Mouse (Mus musculus) forebrain, embryonic 12.5 days (tissue): ENCODE data around the gene Mark2. TPM values are rescaled to one million over a fixed set of nuclear protein-coding genes. Genes with fewer than 3 reads are reported as not detected.

Source experiments
- ATAC-seq: fragments of 200-750 bp; cut with Nextera tagmentation; 2 replicates; pipeline ENCODE4 v1.8.0; 2017; ENCODE audit warnings: moderate TSS enrichment; ENCODE audit not compliant: low FRiP score
- H3K27ac ChIP-seq: fragments of 300-500 bp; sonication (generic); 2 replicates; pipeline ENCODE4 v1.5.1; 2016; ENCODE audit warnings: mild to moderate bottlenecking
- H3K27me3 ChIP-seq: fragments of 300-500 bp; sonication (generic); 2 replicates; pipeline ENCODE4 v1.6.1; 2016; ENCODE audit warnings: mild to moderate bottlenecking
- H3K36me3 ChIP-seq: fragments of 300-500 bp; sonication (generic); replicated peaks from 2 replicates; pipeline ENCODE4 v1.6.1; 2016; ENCODE audit warnings: mild to moderate bottlenecking
- H3K4me1 ChIP-seq: fragments of 300-500 bp; sonication (generic); 2 replicates; pipeline ENCODE4 v1.6.1; 2016
- H3K4me2 ChIP-seq: fragments of 300-500 bp; sonication (generic); 2 replicates; pipeline ENCODE4 v1.6.1; 2016; ENCODE audit warnings: mild to moderate bottlenecking, moderate library complexity
- H3K4me3 ChIP-seq: fragments of 300-500 bp; sonication (generic); replicated peaks from 2 replicates; pipeline ENCODE4 v1.5.1; 2016; ENCODE audit warnings: mild to moderate bottlenecking
- H3K9ac ChIP-seq: fragments of 300-500 bp; sonication (generic); 2 replicates; pipeline ENCODE4 v1.6.1; 2016; ENCODE audit warnings: mild to moderate bottlenecking
- H3K9me3 ChIP-seq: fragments of 300-500 bp; sonication (generic); 2 replicates; pipeline ENCODE4 v1.6.1; 2016
- WGBS: fragments of 180-500 bp; shearing (Covaris S2); methylation state at CpG from one replicate; pipeline ENCODE4 v1.1.7; 2016; 5-methylcytosine and 5-hydroxymethylcytosine counted together
- polyA plus RNA-seq: library from polyadenylated mRNA; unstranded; fragments of >200 nt; fragmentation: Nextera tagmentation; extraction: Ambion mirVana; gene quantifications from 2 replicates; pipeline ENCODE4 v1.2.1, GENCODE M21; 2016

Mark2 gene
- polyA plus RNA-seq, 1 experiment from 2014 or later = 53.5 TPM

DNA sequence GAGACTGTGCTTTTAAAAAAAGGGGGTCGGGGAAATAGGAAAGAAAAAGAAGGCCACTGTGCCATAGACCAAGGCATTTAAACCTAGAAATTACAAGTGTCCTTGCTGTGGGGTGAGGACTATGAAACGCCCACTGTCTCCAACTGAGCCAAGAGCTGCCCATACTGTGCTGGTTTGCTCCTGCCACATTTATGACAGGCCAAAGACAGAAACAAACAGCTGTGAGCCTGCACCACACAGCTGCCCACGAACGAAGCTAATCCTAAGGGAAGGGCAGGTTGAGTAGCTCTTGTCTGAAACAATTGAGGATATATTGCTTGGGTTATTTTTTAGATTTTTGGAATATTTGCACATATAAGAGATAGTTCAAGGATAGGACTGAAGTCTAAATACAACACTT, 24.8 kb downstream of the Mark2 start:
- ATAC-seq = no peak
- H3K9me3 ChIP-seq = no peaks in the 10 kb centered on the region
- H3K4me2 ChIP-seq = no peak overlapping the region
- H3K36me3 ChIP-seq = no peaks in the 10 kb centered on the region
- H3K4me1 ChIP-seq = peaks cover 11% of the 10 kb centered on the region
- no peak overlapping the region for H3K4me3 ChIP-seq
- no peaks in the 10 kb centered on the region for H3K27me3 ChIP-seq
- WGBS = 89% methylated on average over 4 of the region's 4 CpGs
- H3K27ac ChIP-seq = no peak overlapping the region
- no peak overlapping the region for H3K9ac ChIP-seq

- Histone ChIP-seq H3K4me3 (no peak overlapping the region), H3K9me3 (no peaks in the 10 kb centered on the region), H3K4me2 (no peak overlapping the region), H3K27me3 (no peaks in the 10 kb centered on the region), H3K36me3 (no peaks in the 10 kb centered on the region), H3K9ac (no peak overlapping the region), H3K4me1 (peaks cover 17% of the 10 kb centered on the region), H3K27ac (no peak overlapping the region)
- ATAC-seq = no peak
- 74% methylated on average over 4 of the region's 4 CpGs for WGBS
Observed at GRCm38 (mm10) chr19:7315587-7315984, 26.1 kb downstream of the Mark2 start.

GRCm38 (mm10) chr19:7314976-7315586, 26.6 kb downstream of the Mark2 start:
- Histone ChIP-seq H3K27ac (no peak overlapping the region), H3K27me3 (no peaks in the 10 kb centered on the region)

GRCm38 (mm10) chr19:7313660-7314059, 28.0 kb downstream of the Mark2 start:
- WGBS = 89% methylated on average over 2 of the region's 2 CpGs
- ATAC-seq = no peak
- H3K27ac ChIP-seq = no peak overlapping the region
- H3K9me3 ChIP-seq = no peaks in the 10 kb centered on the region
- H3K27me3 ChIP-seq = no peaks in the 10 kb centered on the region
- H3K36me3 ChIP-seq = no peaks in the 10 kb centered on the region
- H3K4me2 ChIP-seq = no peak overlapping the region
- peaks cover 35% of the 10 kb centered on the region for H3K4me1 ChIP-seq
- no peak overlapping the region for H3K9ac ChIP-seq
- H3K4me3 ChIP-seq = no peak overlapping the region

More at GRCm38 (mm10) chr19:7314976-7315586, 26.6 kb downstream of the Mark2 start:
- Histone ChIP-seq H3K4me1 (peaks cover 22% of the 10 kb centered on the region), H3K4me3 (no peak overlapping the region), H3K4me2 (no peak overlapping the region), H3K36me3 (no peaks in the 10 kb centered on the region), H3K9ac (no peak overlapping the region), H3K9me3 (no peaks in the 10 kb centered on the region)
- WGBS = 91% methylated on average over 8 of the region's 8 CpGs
- no peak for ATAC-seq

- Histone ChIP-seq H3K27me3 (no peaks in the 10 kb centered on the region), H3K4me2 (no peak overlapping the region), H3K27ac (peak overlapping the region; percentile 26; the same call in 1 of the 2 replicates), H3K4me3 (no peak overlapping the region), H3K9ac (no peak overlapping the region), H3K9me3 (no peaks in the 10 kb centered on the region), H3K36me3 (no peaks in the 10 kb centered on the region), H3K4me1 (peaks cover 54% of the 10 kb centered on the region)
- WGBS = 43% methylated on average over 10 of the region's 10 CpGs
- ATAC-seq = no peak
Observed at GRCm38 (mm10) chr19:7311306-7311705, 30.4 kb downstream of the Mark2 start.

- Histone ChIP-seq H3K36me3 (no peaks in the 10 kb centered on the region), H3K4me2 (no peak overlapping the region), H3K4me3 (no peak overlapping the region), H3K4me1 (peaks cover 48% of the 10 kb centered on the region), H3K27ac (no peak overlapping the region), H3K27me3 (no peaks in the 10 kb centered on the region), H3K9ac (no peak overlapping the region), H3K9me3 (no peaks in the 10 kb centered on the region)
- ATAC-seq = no peak
- 28% methylated on average over 5 of the region's 5 CpGs for WGBS
Observed at GRCm38 (mm10) chr19:7310704-7311103, 31.0 kb downstream of the Mark2 start.

- no peak overlapping the region for H3K4me2 ChIP-seq
- WGBS = 73% methylated on average over 2 of the region's 2 CpGs
- H3K27me3 ChIP-seq = no peaks in the 10 kb centered on the region
- H3K4me3 ChIP-seq = no peak overlapping the region
- H3K36me3 ChIP-seq = no peaks in the 10 kb centered on the region
- H3K4me1 ChIP-seq = peaks cover 48% of the 10 kb centered on the region
- H3K27ac ChIP-seq = no peak overlapping the region
- no peak for ATAC-seq
- H3K9ac ChIP-seq = no peak overlapping the region
- H3K9me3 ChIP-seq = no peaks in the 10 kb centered on the region
Observed at GRCm38 (mm10) chr19:7309738-7310330, 31.8 kb downstream of the Mark2 start.

- no peak overlapping the region for H3K4me3 ChIP-seq
- peaks cover 48% of the 10 kb centered on the region for H3K4me1 ChIP-seq
Observed at GRCm38 (mm10) chr19:7307995-7308770, 33.5 kb downstream of the Mark2 start.

GRCm38 (mm10) chr19:7306968-7307367, 34.7 kb downstream of the Mark2 start:
- no peak overlapping the region for H3K4me3 ChIP-seq
- H3K4me2 ChIP-seq = no peak overlapping the region
- H3K36me3 ChIP-seq = no peaks in the 10 kb centered on the region
- ATAC-seq = no peak
- no peaks in the 10 kb centered on the region for H3K9me3 ChIP-seq
- no peak overlapping the region for H3K9ac ChIP-seq
- H3K27me3 ChIP-seq = no peaks in the 10 kb centered on the region
- H3K27ac ChIP-seq = no peak overlapping the region
- 78% methylated on average over 3 of the region's 3 CpGs for WGBS
- peaks cover 48% of the 10 kb centered on the region for H3K4me1 ChIP-seq

More at GRCm38 (mm10) chr19:7307995-7308770, 33.5 kb downstream of the Mark2 start:
- no peaks in the 10 kb centered on the region for H3K27me3 ChIP-seq
- ATAC-seq = no peak
- H3K36me3 ChIP-seq = no peaks in the 10 kb centered on the region
- H3K27ac ChIP-seq = peak overlapping the region; percentile 69
- H3K9ac ChIP-seq = no peak overlapping the region
- no peak overlapping the region for H3K4me2 ChIP-seq
- H3K9me3 ChIP-seq = no peaks in the 10 kb centered on the region
- WGBS = 52% methylated on average over 8 of the region's 8 CpGs

- H3K4me3 ChIP-seq = no peak overlapping the region
- no peaks in the 10 kb centered on the region for H3K36me3 ChIP-seq
- H3K27ac ChIP-seq = no peak overlapping the region
- H3K4me1 ChIP-seq = peaks cover 38% of the 10 kb centered on the region
- no peak overlapping the region for H3K9ac ChIP-seq
- H3K27me3 ChIP-seq = no peaks in the 10 kb centered on the region
- WGBS = 85% methylated on average over 10 of the region's 11 CpGs
- H3K9me3 ChIP-seq = no peaks in the 10 kb centered on the region
- no peak for ATAC-seq
- H3K4me2 ChIP-seq = no peak overlapping the region
Observed at GRCm38 (mm10) chr19:7305380-7306310, 36.0 kb downstream of the Mark2 start.

GRCm38 (mm10) chr19:7304801-7305200, 36.9 kb downstream of the Mark2 start:
- Histone ChIP-seq H3K4me1 (peaks cover 29% of the 10 kb centered on the region), H3K27me3 (no peaks in the 10 kb centered on the region), H3K4me3 (no peak overlapping the region), H3K9me3 (no peaks in the 10 kb centered on the region), H3K4me2 (no peak overlapping the region), H3K27ac (no peak overlapping the region), H3K36me3 (no peaks in the 10 kb centered on the region), H3K9ac (no peak overlapping the region)
- 70% methylated on average over 2 of the region's 2 CpGs for WGBS
- no peak for ATAC-seq

GRCm38 (mm10) chr19:7303796-7304195, 37.9 kb downstream of the Mark2 start:
- no peaks in the 10 kb centered on the region for H3K27me3 ChIP-seq
- H3K4me2 ChIP-seq = no peak overlapping the region
- WGBS = 83% methylated on average over 6 of the region's 6 CpGs
- no peak overlapping the region for H3K4me3 ChIP-seq
- 0 out of 2 replicates have a peak, but pooled peaks cover 3% of the 10 kb centered on the region for H3K36me3 ChIP-seq
- no peak overlapping the region for H3K27ac ChIP-seq
- ATAC-seq = no peak
- no peaks in the 10 kb centered on the region for H3K9me3 ChIP-seq
- no peak overlapping the region for H3K9ac ChIP-seq
- H3K4me1 ChIP-seq = peaks cover 26% of the 10 kb centered on the region
